Mouse (Mus musculus) thymus, adult 2 months (tissue): ENCODE measurements around the gene Tmc3.

Source experiments
- CTCF ChIP-seq: fragments of 200-500 bp; IDR thresholded peaks from 2 replicates; pipeline ENCODE4 v1.5.1; 2012; ENCODE audit warnings: mild to moderate bottlenecking, control low read depth, low read length, moderate library complexity, borderline replicate concordance; ENCODE audit not compliant: control insufficient read depth, poor library complexity, insufficient read depth; ENCODE audit errors: extremely low read depth
- POLR2A ChIP-seq: fragments of 200-500 bp; IDR thresholded peaks from 2 replicates; pipeline ENCODE4 v1.6.1; 2012; ENCODE audit warnings: mild to moderate bottlenecking, low read length, control low read depth, moderate library complexity; ENCODE audit not compliant: control insufficient read depth, poor library complexity, insufficient read depth; ENCODE audit errors: extremely low read depth

DNA sequence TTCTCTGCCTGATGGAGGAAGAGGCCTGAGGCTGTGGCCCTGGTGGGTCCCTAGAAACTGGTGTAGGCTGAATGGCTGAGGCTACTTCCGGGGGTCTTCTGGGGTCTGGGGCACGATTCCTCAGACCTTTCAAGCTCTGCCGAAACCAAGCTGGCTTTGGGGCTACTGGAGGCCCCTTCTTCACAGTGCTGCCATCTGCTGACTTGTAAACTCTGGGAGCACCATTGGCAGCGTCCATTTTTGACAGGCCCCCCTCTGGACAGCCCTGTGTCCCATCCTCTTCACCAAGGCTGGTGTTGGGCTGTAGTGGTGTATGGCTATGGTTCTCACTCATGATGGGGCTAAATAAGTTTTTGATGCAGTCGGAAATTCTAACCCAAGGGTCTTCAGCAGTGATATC lies 67.8 kb downstream of the Tmc3 start:
- TF ChIP-seq CTCF: no peak; the same call in 1 of the 2 replicates
- TF ChIP-seq POLR2A: no peak
